Mouse (Mus musculus) midbrain, embryonic 10.5 days (tissue): ENCODE measurements around the gene Irak1bp1. TPM values are rescaled to one million over a fixed set of nuclear protein-coding genes. Genes with fewer than 3 reads are reported as not detected.

Experiments used
- polyA plus RNA-seq: library from polyadenylated mRNA; unstranded; fragments of >200 nt; fragmentation: Nextera tagmentation; extraction: Ambion mirVana; gene quantifications from 2 replicates; pipeline ENCODE4 v1.2.1, GENCODE M21; 2016

Gene Irak1bp1
- polyA plus RNA-seq, 1 experiment from 2014 or later = 23.4 TPM

Other genes with a start within 250 kb of the Irak1bp1 start
- gene Phip, start 146.0 kb downstream of the Irak1bp1 start, polyA plus RNA-seq = 116 and 122 TPM in 2 replicates